Mouse (Mus musculus) lung, postnatal 14 days (tissue): ENCODE data around the gene 6030445D17Rik.

Experiments used
- DNase-seq: peaks from one replicate; pipeline ENCODE4 v3.0.0; 2021

6030445D17Rik gene

GRCm38 (mm10) chr4:136461206-136461605 lies 844 bp upstream of the 6030445D17Rik start:
- DNase-seq: no peak

GRCm38 (mm10) chr4:136461761-136462085 lies 327 bp upstream of the 6030445D17Rik start:
- no peak for DNase-seq

GRCm38 (mm10) chr4:136462839-136463178 lies 759 bp downstream of the 6030445D17Rik start:
- peak; percentile 37 for DNase-seq

GRCm38 (mm10) chr4:136463436-136463835 lies 1.4 kb downstream of the 6030445D17Rik start:
- DNase-seq: no peak

- DNase-seq: no peak
Observed at GRCm38 (mm10) chr4:136466226-136466625, 4.2 kb downstream of the 6030445D17Rik start.

- no peak for DNase-seq
Observed at GRCm38 (mm10) chr4:136468553-136469327, 6.7 kb downstream of the 6030445D17Rik start.

GRCm38 (mm10) chr4:136469371-136469903 lies 7.4 kb downstream of the 6030445D17Rik start, which contains the start of gene Luzp1:
Gene Luzp1 (plus strand): TSS chr4:136469761.
- DNase-seq: peak; percentile 94

GRCm38 (mm10) chr4:136469941-136470346 lies 7.9 kb downstream of the 6030445D17Rik start:
- peak; percentile 59 for DNase-seq

GRCm38 (mm10) chr4:136470347-136471071 lies 8.5 kb downstream of the 6030445D17Rik start:
- DNase-seq: peak; percentile 48

GRCm38 (mm10) chr4:136476692-136477091 lies 14.6 kb downstream of the 6030445D17Rik start:
- no peak for DNase-seq

GRCm38 (mm10) chr4:136486549-136486948 lies 24.5 kb downstream of the 6030445D17Rik start:
- DNase-seq: no peak

- DNase-seq: no peak
Observed at GRCm38 (mm10) chr4:136495993-136496392, 33.9 kb downstream of the 6030445D17Rik start.

- peak; percentile 7 for DNase-seq
Observed at GRCm38 (mm10) chr4:136505426-136506215, 43.6 kb downstream of the 6030445D17Rik start.

GRCm38 (mm10) chr4:136509857-136510256 lies 47.8 kb downstream of the 6030445D17Rik start:
- peak; percentile 53 for DNase-seq

- DNase-seq: peak; percentile 10
Observed at GRCm38 (mm10) chr4:136511708-136512107, 49.7 kb downstream of the 6030445D17Rik start.

GRCm38 (mm10) chr4:136512905-136513304 lies 50.9 kb downstream of the 6030445D17Rik start:
- no peak for DNase-seq
